In genomic region chr5:113603471-113603870, GRCm38 (mm10) we compare ENCODE assay signal across 26 mouse cellular contexts. TPM values are rescaled to one million over a fixed set of nuclear protein-coding genes. Genes with fewer than 3 reads are reported as not detected.
A peak's percentile ranks its signal among the peaks of the same experiment; 100 is the strongest.
DNase-seq lines count a peak whose midpoint lies in the region; ATAC-seq and TF ChIP-seq lines count a peak whose summit lies in the region.
"Had no signal": no experiment of that assay in that cellular context is flagged by ENCODE, and none has a peak within 500 bp of the region (broad histone marks: within the 10 kb centered on the region; RNA-seq: fewer than 3 reads in every experiment).

No protein-coding gene starts in this region.

- H3K4me3 ChIP-seq in hindbrain, embryonic 13.5 days, result no peak overlapping the region
- no peak overlapping the region for H3K4me3 ChIP-seq in hindbrain, embryonic 10.5 days
- H3K4me3 ChIP-seq in testis, adult 2 months (ENCODE audit: control insufficient read depth, low read depth, low read length), result peak overlapping the region; percentile 73
- H3K4me3 ChIP-seq: embryonic facial prominence, embryonic 13.5 days; embryonic facial prominence, embryonic 15.5 days; erythroblast, embryonic 14.5 days; forebrain, embryonic 10.5 days; forebrain, embryonic 12.5 days had no signal

- no peak for ATAC-seq in hindbrain, embryonic 13.5 days (ENCODE audit: low FRiP score)
- ATAC-seq: CD4-positive, CD25-positive, alpha-beta regulatory T cell, adult 4 months; forebrain, embryonic 14.5 days; forebrain, embryonic 16.5 days had no signal

- H3K36me3 ChIP-seq in hindbrain, embryonic 13.5 days, result no peaks in the 10 kb centered on the region
- no peaks in the 10 kb centered on the region for H3K36me3 ChIP-seq in hindbrain, embryonic 10.5 days
- no peaks in the 10 kb centered on the region for H3K36me3 ChIP-seq in testis, adult 2 months (ENCODE audit: control insufficient read depth, insufficient read depth, low read length)
- H3K36me3 ChIP-seq: embryonic facial prominence, embryonic 13.5 days; embryonic facial prominence, embryonic 15.5 days; forebrain, embryonic 10.5 days; forebrain, embryonic 12.5 days; G1E had no signal

- no peaks in the 10 kb centered on the region for H3K27me3 ChIP-seq in hindbrain, embryonic 13.5 days
- H3K27me3 ChIP-seq in hindbrain, embryonic 10.5 days (ENCODE audit: insufficient read depth, poor library complexity, severe bottlenecking), result no peaks in the 10 kb centered on the region
- H3K27me3 ChIP-seq in testis, adult 2 months (ENCODE audit: control insufficient read depth, insufficient read depth, low read length), result no peaks in the 10 kb centered on the region
- H3K27me3 ChIP-seq: embryonic facial prominence, embryonic 13.5 days; embryonic facial prominence, embryonic 15.5 days had no signal

- no peak for TF ChIP-seq POLR2A in testis, adult 2 months (IDR thresholded peaks at IDR 0.05; ENCODE audit: control insufficient read depth, low read depth, low read length)

- DNase-seq in adrenal gland, postnatal 14 days, result peak; percentile 1
- no peak for DNase-seq in adrenal gland, postnatal 10 days
- DNase-seq in cerebellum, postnatal 25 days, result peak; percentile 29 to 42
- DNase-seq in cerebellum, adult 11 months, result no peak
- no peak for DNase-seq in hindbrain, embryonic 10.5 days (ENCODE audit: low spot score)
- DNase-seq in testis, postnatal 14 days (ENCODE audit: low spot score), result no peak
- DNase-seq: adrenal gland, adult 2 months; adrenal gland, postnatal 25 days; B cell, adult 2 months; cerebellum, adult 11-12 months; cerebellum, adult 2 months; cerebellum, adult 9-11 months; cerebellum, postnatal 36 days; embryo, embryonic 11 days had no signal

- no peaks in the 10 kb centered on the region for H3K9me3 ChIP-seq in hindbrain, embryonic 13.5 days
- H3K9me3 ChIP-seq in hindbrain, embryonic 10.5 days, result 0 out of 2 replicates have a peak, but pooled peaks cover 3% of the 10 kb centered on the region
- H3K9me3 ChIP-seq: embryonic facial prominence, embryonic 13.5 days; embryonic facial prominence, embryonic 15.5 days; forebrain, embryonic 10.5 days; forebrain, embryonic 12.5 days had no signal

- no peak for TF ChIP-seq CTCF in testis, adult 2 months (IDR thresholded peaks at IDR 0.05; ENCODE audit: control insufficient read depth, insufficient read depth, insufficient replicate concordance, low read depth, low read length)

- no peak overlapping the region for H3K4me2 ChIP-seq in hindbrain, embryonic 13.5 days
- H3K4me2 ChIP-seq: embryonic facial prominence, embryonic 13.5 days; embryonic facial prominence, embryonic 15.5 days; forebrain, embryonic 12.5 days had no signal

- WGBS in hindbrain, embryonic 13.5 days, result 72% methylated on average over 9 of the region's 9 CpGs
- 81% methylated on average over 9 of the region's 9 CpGs for WGBS in hindbrain, embryonic 10.5 days

- no peak overlapping the region for H3K9ac ChIP-seq in hindbrain, embryonic 13.5 days
- H3K9ac ChIP-seq: embryonic facial prominence, embryonic 13.5 days; embryonic facial prominence, embryonic 15.5 days; forebrain, embryonic 12.5 days had no signal

- peaks cover 31% of the 10 kb centered on the region for H3K4me1 ChIP-seq in hindbrain, embryonic 13.5 days (replicated peaks)
- H3K4me1 ChIP-seq in hindbrain, embryonic 10.5 days (replicated peaks), result peaks cover 27% of the 10 kb centered on the region
- no peaks in the 10 kb centered on the region for H3K4me1 ChIP-seq in testis, adult 2 months (ENCODE audit: control insufficient read depth, insufficient read depth, low read length)

- 0 out of 2 replicates have a peak overlapping the region, but pooled peaks have one; percentile 18 for H3K27ac ChIP-seq in hindbrain, embryonic 13.5 days
- H3K27ac ChIP-seq in hindbrain, embryonic 10.5 days, result no peak overlapping the region
- H3K27ac ChIP-seq in testis, adult 2 months (ENCODE audit: control insufficient read depth, insufficient read depth, low read depth, low read length), result no peak overlapping the region
- H3K27ac ChIP-seq: embryonic facial prominence, embryonic 13.5 days; embryonic facial prominence, embryonic 15.5 days; forebrain, embryonic 10.5 days; forebrain, embryonic 12.5 days had no signal

RNA-seq across cellular contexts. Expression of gene Cmklr1, which starts 46.8 kb away (rescaled TPM):
- 10.6 and 11.3 TPM in 2 replicates for total RNA-seq in adrenal gland, postnatal 14 days (2021)
- total RNA-seq in adrenal gland, postnatal 10 days (2021), result 10 to 100 TPM in 1 of 2 experiments, 1 to 10 TPM in 1; 9.7 to 11.7 TPM
- 1.2 and 1.8 TPM in 2 replicates for polyA plus RNA-seq in hindbrain, embryonic 13.5 days (2015; fragmentation: Nextera tagmentation; extraction: Ambion mirVana)
- polyA plus RNA-seq in hindbrain, embryonic 10.5 days (2016; fragmentation: Nextera tagmentation; extraction: Ambion mirVana), result 0.78 and 1.1 TPM in 2 replicates
- polyA plus RNA-seq in testis, adult 2 months (2012; rRNA removed), result 82.3 and 86.6 TPM in 2 replicates
- total RNA-seq: CH12.LX had no signal
- polyA plus RNA-seq: CD4-positive, CD25-positive, alpha-beta regulatory T cell, adult 4 months; erythroblast, embryonic 14.5 days; G1E had no signal

Comparison
In these comparisons a context has a peak if more than half of its experiments do, and no peak if none do; other contexts are left out.
1. DNase-seq: peak in adrenal gland, postnatal 14 days (single experiment) and cerebellum, postnatal 25 days (2 of 2); none in adrenal gland, postnatal 10 days (single experiment), cerebellum, adult 11 months (single experiment), hindbrain, embryonic 10.5 days (single experiment) and testis, postnatal 14 days (single experiment).
2. RNA of gene Cmklr1, which starts 46.8 kb away (polyA plus RNA-seq): 82.3 to 86.6 TPM in testis, adult 2 months; 1.2 to 1.8 TPM in hindbrain, embryonic 13.5 days and 0.78 to 1.1 TPM in hindbrain, embryonic 10.5 days; every median in the first group is over 10 times any median in the second.